Mouse (Mus musculus) megakaryocyte, embryonic 14.5 days (primary cell): ENCODE measurements at regions not wholly inside any gene's neighbourhood (a gene's known extent, or its start where the extent isn't known, plus 50 kb on each side); places are given as distances from the start of the nearest gene placed in this dataset.

Source experiments
- H3K27me3 ChIP-seq: replicated peaks from 2 replicates; pipeline ENCODE3; 2012; ENCODE audit warnings: inconsistent platforms
- H3K36me3 ChIP-seq: replicated peaks from 2 replicates; pipeline ENCODE3; 2012; ENCODE audit warnings: low read length, inconsistent platforms, mixed read lengths
- H3K4me1 ChIP-seq: 2 replicates; pipeline ENCODE4 v1.6.1; 2012; ENCODE audit warnings: inconsistent platforms
- H3K4me3 ChIP-seq: replicated peaks from 2 replicates; pipeline ENCODE3; 2012; ENCODE audit warnings: moderate library complexity, mild to moderate bottlenecking, inconsistent platforms
- H3K9me3 ChIP-seq: 2 replicates; pipeline ENCODE4 v1.6.1; 2012; ENCODE audit warnings: inconsistent platforms
- FLI1 ChIP-seq: IDR thresholded peaks from 2 replicates; pipeline ENCODE4 v1.6.1; 2012; ENCODE audit warnings: low read length, inconsistent platforms, mixed read lengths
- GATA1 ChIP-seq: IDR thresholded peaks from 3 replicates; pipeline ENCODE4 v1.6.1; 2012; ENCODE audit warnings: mixed read lengths, low read length, inconsistent platforms, borderline replicate concordance

- TF ChIP-seq GATA1 (no peak), FLI1 (no peak)
- Histone ChIP-seq H3K4me1 (no peaks in the 10 kb centered on the region), H3K9me3 (no peaks in the 10 kb centered on the region), H3K4me3 (no peak overlapping the region), H3K27me3 (no peaks in the 10 kb centered on the region), H3K36me3 (no peaks in the 10 kb centered on the region)
These were observed 723.5 kb upstream of the Kdm8 start for GRCm38 (mm10) chr7:124720927-124721326.

GRCm38 (mm10) chr7:124742086-124742485, 702.4 kb upstream of the Kdm8 start:
- Histone ChIP-seq H3K9me3 (peaks cover 2% of the 10 kb centered on the region; the same call in 1 of the 2 replicates), H3K4me1 (no peaks in the 10 kb centered on the region), H3K27me3 (no peaks in the 10 kb centered on the region), H3K4me3 (no peak overlapping the region), H3K36me3 (no peaks in the 10 kb centered on the region)
- TF ChIP-seq FLI1 (no peak), GATA1 (no peak)

DNA sequence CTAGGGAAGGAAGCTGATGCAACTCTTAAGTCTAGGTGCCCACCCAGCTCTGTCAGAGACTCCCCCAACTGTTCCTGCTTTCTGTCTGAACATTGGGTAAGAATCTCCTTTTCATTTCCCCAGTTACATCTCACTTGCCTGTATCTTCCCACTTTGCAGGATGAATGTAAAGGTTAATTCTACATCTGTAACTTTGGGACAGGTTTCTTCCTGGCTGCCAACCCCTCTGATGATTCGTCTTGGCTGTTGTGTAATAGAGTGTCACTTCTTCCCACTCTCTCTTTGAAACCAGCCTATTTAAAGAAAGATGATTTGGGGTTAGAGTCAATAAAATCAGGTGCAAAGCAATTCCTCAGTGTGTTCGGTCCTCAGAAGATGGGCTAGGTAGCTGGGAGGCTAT, 698.2 kb upstream of the Kdm8 start:
- H3K36me3 ChIP-seq, result no peaks in the 10 kb centered on the region
- no peak for TF ChIP-seq FLI1

DNA sequence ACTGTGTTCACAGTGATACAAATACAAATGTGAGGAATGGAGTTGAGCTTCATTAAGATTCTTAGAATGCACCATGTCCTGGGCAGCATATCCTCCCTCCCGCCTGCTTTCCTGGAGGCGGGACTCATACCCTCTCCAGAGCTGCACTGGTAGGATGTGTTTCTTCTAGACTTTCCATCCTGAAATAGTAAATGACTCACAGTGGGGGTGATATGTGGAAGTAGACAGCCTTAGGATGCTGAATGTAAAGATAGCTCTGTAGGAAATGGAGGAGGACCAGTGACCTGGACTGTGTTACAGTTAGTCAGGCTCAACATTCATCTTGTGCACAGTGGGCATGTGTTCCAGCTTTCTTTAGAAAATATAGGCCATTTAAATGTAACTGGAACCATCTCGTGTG, 696.1 kb upstream of the Kdm8 start:
- TF ChIP-seq GATA1 (no peak), FLI1 (no peak)
- H3K36me3 ChIP-seq, result no peaks in the 10 kb centered on the region
- no peaks in the 10 kb centered on the region for H3K27me3 ChIP-seq
- H3K4me1 ChIP-seq, result no peaks in the 10 kb centered on the region
- no peaks in the 10 kb centered on the region for H3K9me3 ChIP-seq
- H3K4me3 ChIP-seq, result no peak overlapping the region

More for the DNA sequence above, 698.2 kb upstream of the Kdm8 start:
- H3K27me3 ChIP-seq, result no peaks in the 10 kb centered on the region
- no peaks in the 10 kb centered on the region for H3K4me1 ChIP-seq
- no peak overlapping the region for H3K4me3 ChIP-seq
- no peaks in the 10 kb centered on the region for H3K9me3 ChIP-seq

DNA sequence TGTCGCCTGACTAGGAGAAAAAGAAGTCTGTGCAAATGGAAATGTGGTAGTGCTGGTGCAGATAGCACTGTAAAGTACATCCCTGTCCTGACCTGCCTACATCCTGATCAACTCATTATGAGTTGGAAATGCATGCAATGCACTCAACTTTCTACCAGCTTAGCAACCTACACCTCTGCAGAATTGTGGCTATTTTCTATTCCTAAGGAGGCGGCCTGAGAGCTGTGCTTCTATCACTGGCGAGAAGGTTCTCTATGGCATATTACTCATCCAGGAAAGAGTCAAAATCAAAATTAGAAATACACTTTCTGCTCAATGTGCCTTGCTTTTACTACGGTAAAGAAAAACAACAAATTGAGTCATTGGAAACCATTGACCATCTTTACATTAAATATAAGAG, 685.4 kb upstream of the Kdm8 start:
- peaks cover 8% of the 10 kb centered on the region; the same call in 1 of the 2 replicates for H3K9me3 ChIP-seq
- no peaks in the 10 kb centered on the region for H3K36me3 ChIP-seq
- H3K27me3 ChIP-seq, result no peaks in the 10 kb centered on the region
- H3K4me3 ChIP-seq, result no peak overlapping the region
- no peak for TF ChIP-seq GATA1
- TF ChIP-seq FLI1, result no peak
- no peaks in the 10 kb centered on the region for H3K4me1 ChIP-seq

GRCm38 (mm10) chr7:124777822-124778221, 666.7 kb upstream of the Kdm8 start:
- Histone ChIP-seq H3K4me1 (no peaks in the 10 kb centered on the region), H3K27me3 (no peaks in the 10 kb centered on the region), H3K4me3 (no peak overlapping the region), H3K36me3 (no peaks in the 10 kb centered on the region), H3K9me3 (peaks cover 10% of the 10 kb centered on the region; the same call in 1 of the 2 replicates)
- TF ChIP-seq GATA1, result no peak
- no peak for TF ChIP-seq FLI1

DNA sequence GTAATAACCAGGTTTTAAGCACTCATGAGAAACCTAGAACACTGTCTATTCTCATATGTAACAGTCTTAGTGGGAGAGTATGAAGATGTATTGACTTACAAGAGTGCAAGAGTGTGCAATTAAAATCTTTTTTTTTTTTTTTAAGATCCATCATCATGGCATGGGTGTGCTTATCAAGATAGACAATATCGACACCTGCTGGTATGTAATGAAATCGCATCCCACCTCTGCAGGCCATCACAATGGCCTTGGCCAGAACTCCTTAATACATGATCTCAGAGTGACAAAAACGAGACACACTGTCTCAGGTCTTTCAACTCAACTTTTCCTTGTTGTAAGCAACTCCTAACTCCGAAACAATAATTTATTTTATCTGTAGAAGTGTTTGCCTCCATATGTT, 661.7 kb upstream of the Kdm8 start:
- H3K36me3 ChIP-seq, result no peaks in the 10 kb centered on the region
- H3K27me3 ChIP-seq, result no peaks in the 10 kb centered on the region
- H3K4me3 ChIP-seq, result no peak overlapping the region
- no peaks in the 10 kb centered on the region for H3K4me1 ChIP-seq
- TF ChIP-seq GATA1 (no peak), FLI1 (no peak)
- peaks cover 39% of the 10 kb centered on the region for H3K9me3 ChIP-seq

DNA sequence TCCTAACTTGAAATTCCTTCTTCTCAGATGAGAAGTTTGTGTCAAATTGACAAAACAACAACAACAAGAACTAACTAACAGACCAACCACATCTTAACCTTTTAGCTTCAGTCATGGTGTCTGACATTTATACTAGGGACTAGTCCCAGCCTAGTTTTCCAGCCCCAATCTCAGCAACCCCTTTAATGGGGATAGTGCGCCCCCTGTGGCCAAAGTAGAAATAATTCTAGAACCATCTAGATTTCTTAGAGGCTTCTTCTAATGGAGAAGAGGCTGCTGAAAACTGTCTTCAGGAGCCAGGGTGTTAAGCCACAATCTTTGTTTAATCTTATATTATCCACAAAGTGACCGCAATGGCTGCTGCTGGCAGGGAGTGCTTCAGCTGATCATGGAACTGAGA, 659.5 kb upstream of the Kdm8 start:
- no peaks in the 10 kb centered on the region for H3K27me3 ChIP-seq
- TF ChIP-seq GATA1, result no peak
- H3K4me1 ChIP-seq, result no peaks in the 10 kb centered on the region
- no peak overlapping the region for H3K4me3 ChIP-seq
- H3K9me3 ChIP-seq, result peaks cover 40% of the 10 kb centered on the region
- no peaks in the 10 kb centered on the region for H3K36me3 ChIP-seq

DNA sequence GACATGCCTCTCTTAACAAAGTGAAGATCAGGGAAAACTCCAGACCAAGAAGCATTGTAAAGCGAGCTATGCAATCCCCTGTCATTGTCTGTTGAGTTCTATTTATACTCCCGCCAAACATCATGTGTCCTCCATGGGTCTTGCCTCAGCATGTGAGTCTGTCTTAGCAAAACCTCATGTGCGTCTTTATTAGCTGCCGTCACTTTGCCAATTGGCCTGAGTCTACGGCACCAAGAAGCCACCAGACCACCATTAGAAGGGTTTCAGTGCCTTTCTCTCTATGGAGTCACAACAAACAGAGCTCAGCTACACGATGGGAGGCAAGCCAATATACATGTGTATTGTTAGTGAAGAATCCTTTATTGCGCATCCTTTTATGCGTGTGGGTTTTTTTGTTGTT, 658.6 kb upstream of the Kdm8 start:
- H3K27me3 ChIP-seq, result no peaks in the 10 kb centered on the region
- no peaks in the 10 kb centered on the region for H3K36me3 ChIP-seq
- no peak overlapping the region for H3K4me3 ChIP-seq
- H3K4me1 ChIP-seq, result no peaks in the 10 kb centered on the region
- H3K9me3 ChIP-seq, result peaks cover 44% of the 10 kb centered on the region
- no peak for TF ChIP-seq GATA1
- TF ChIP-seq FLI1, result no peak

DNA sequence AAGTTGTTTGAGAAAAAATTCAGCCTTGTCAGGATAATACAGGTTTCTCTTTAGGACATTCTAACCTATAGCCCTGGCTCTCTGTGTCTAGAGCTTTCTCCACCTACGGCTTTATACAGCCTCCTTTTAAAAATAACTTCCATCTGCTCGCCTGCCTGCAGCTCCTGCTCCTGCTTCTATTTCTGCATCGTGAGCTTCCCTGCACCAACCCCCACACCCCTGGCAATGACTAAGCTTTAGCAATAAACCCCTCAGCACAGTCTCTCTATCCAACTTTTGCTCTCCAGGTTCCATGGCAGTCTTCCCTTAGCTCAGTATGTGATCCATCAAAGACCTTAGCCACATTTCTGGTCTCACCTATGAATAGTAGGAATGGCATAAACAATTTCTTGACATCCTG, 655.7 kb upstream of the Kdm8 start:
- Histone ChIP-seq H3K4me3 (no peak overlapping the region), H3K9me3 (peaks cover 33% of the 10 kb centered on the region), H3K27me3 (no peaks in the 10 kb centered on the region), H3K4me1 (no peaks in the 10 kb centered on the region), H3K36me3 (no peaks in the 10 kb centered on the region)
- TF ChIP-seq FLI1, result no peak
- TF ChIP-seq GATA1, result no peak

GRCm38 (mm10) chr7:124803101-124803500, 641.4 kb upstream of the Kdm8 start:
- Histone ChIP-seq H3K27me3 (no peaks in the 10 kb centered on the region), H3K36me3 (no peaks in the 10 kb centered on the region), H3K4me3 (no peak overlapping the region), H3K4me1 (no peaks in the 10 kb centered on the region), H3K9me3 (peaks cover 18% of the 10 kb centered on the region)
- TF ChIP-seq GATA1 (no peak), FLI1 (no peak)
